Mouse (Mus musculus): ENCODE measurements around the gene Slc7a11.
"Not testable (repeated sequence)": the region's sequence is repeated elsewhere in the genome, so short reads cannot be mapped to it uniquely, and the experiment has no call there.

Gene Slc7a11

GRCm38 (mm10) chr3:50443421-50443916 lies at the start of gene Slc7a11:
Gene Slc7a11 (minus strand): TSS chr3:50443614.
- peak in 1 of 2 experiments; percentile 12 for DNase-seq (ENCODE audit: low spot score in 2 of 2)

- DNase-seq (ENCODE audit: low spot score in 2 of 2): no peak
Observed at GRCm38 (mm10) chr3:50491678-50492077, 48.3 kb upstream of the Slc7a11 start.

- no peak for DNase-seq (ENCODE audit: low spot score in 2 of 2)
Observed at GRCm38 (mm10) chr3:50484076-50484475, 40.7 kb upstream of the Slc7a11 start.

- DNase-seq (ENCODE audit: low spot score in 2 of 2): peak in 1 of 2 experiments; percentile 28
Observed at GRCm38 (mm10) chr3:50462223-50462622, 18.8 kb upstream of the Slc7a11 start.

GRCm38 (mm10) chr3:50457136-50457535 lies 13.7 kb upstream of the Slc7a11 start:
- DNase-seq (ENCODE audit: low spot score in 2 of 2): no peak

GRCm38 (mm10) chr3:50456564-50456963 lies 13.2 kb upstream of the Slc7a11 start:
- DNase-seq (ENCODE audit: low spot score in 2 of 2): no peak

GRCm38 (mm10) chr3:50456023-50456422 lies 12.6 kb upstream of the Slc7a11 start:
- DNase-seq (ENCODE audit: low spot score in 2 of 2): no peak

GRCm38 (mm10) chr3:50445050-50445775 lies 1.8 kb upstream of the Slc7a11 start:
- DNase-seq (ENCODE audit: low spot score in 2 of 2): no peak

- DNase-seq (ENCODE audit: low spot score in 2 of 2): no peak
Observed at GRCm38 (mm10) chr3:50443942-50444341, 528 bp upstream of the Slc7a11 start.

- peak in 1 of 2 experiments; percentile 21 for DNase-seq (ENCODE audit: low spot score in 2 of 2)
Observed at GRCm38 (mm10) chr3:50442341-50443292, 797 bp downstream of the Slc7a11 start.

- DNase-seq (ENCODE audit: low spot score in 2 of 2): no peak
Observed at GRCm38 (mm10) chr3:50441330-50441729, 2.1 kb downstream of the Slc7a11 start.

GRCm38 (mm10) chr3:50440409-50440808 lies 3.0 kb downstream of the Slc7a11 start:
- DNase-seq (ENCODE audit: low spot score in 2 of 2): no peak

- no peak for DNase-seq (ENCODE audit: low spot score in 2 of 2)
Observed at GRCm38 (mm10) chr3:50439429-50439828, 4.0 kb downstream of the Slc7a11 start.

GRCm38 (mm10) chr3:50438520-50439253 lies 4.7 kb downstream of the Slc7a11 start:
- DNase-seq (ENCODE audit: low spot score in 2 of 2): no peak

- DNase-seq (ENCODE audit: low spot score in 2 of 2): not testable (repeated sequence)
Observed at GRCm38 (mm10) chr3:50438081-50438480, 5.3 kb downstream of the Slc7a11 start.

- not testable (repeated sequence) for DNase-seq (ENCODE audit: low spot score in 2 of 2)
Observed at GRCm38 (mm10) chr3:50436409-50436808, 7.0 kb downstream of the Slc7a11 start.

GRCm38 (mm10) chr3:50433831-50434230 lies 9.6 kb downstream of the Slc7a11 start:
- no peak for DNase-seq (ENCODE audit: low spot score in 2 of 2)

GRCm38 (mm10) chr3:50430811-50431210 lies 12.6 kb downstream of the Slc7a11 start:
- DNase-seq (ENCODE audit: low spot score in 2 of 2): no peak

- peak; percentile 32 to 41 for DNase-seq (ENCODE audit: low spot score in 2 of 2)
Observed at GRCm38 (mm10) chr3:50421480-50422277, 21.7 kb downstream of the Slc7a11 start.

GRCm38 (mm10) chr3:50419161-50419560 lies 24.3 kb downstream of the Slc7a11 start:
- DNase-seq (ENCODE audit: low spot score in 2 of 2): no peak

GRCm38 (mm10) chr3:50406771-50407170 lies 36.6 kb downstream of the Slc7a11 start:
- DNase-seq (ENCODE audit: low spot score in 2 of 2): no peak
